Mouse (Mus musculus): ENCODE measurements around the gene Npcd. TPM values are rescaled to one million over a fixed set of nuclear protein-coding genes. Genes with fewer than 3 reads are reported as not detected.
A peak's percentile ranks its signal among the peaks of the same experiment; 100 is the strongest.
"Not testable (repeated sequence)": the region's sequence is repeated elsewhere in the genome, so short reads cannot be mapped to it uniquely, and the experiment has no call there.

Gene Npcd
- polyA plus RNA-seq, 1 experiment from 2014 or later = 2.1 TPM

DNA sequence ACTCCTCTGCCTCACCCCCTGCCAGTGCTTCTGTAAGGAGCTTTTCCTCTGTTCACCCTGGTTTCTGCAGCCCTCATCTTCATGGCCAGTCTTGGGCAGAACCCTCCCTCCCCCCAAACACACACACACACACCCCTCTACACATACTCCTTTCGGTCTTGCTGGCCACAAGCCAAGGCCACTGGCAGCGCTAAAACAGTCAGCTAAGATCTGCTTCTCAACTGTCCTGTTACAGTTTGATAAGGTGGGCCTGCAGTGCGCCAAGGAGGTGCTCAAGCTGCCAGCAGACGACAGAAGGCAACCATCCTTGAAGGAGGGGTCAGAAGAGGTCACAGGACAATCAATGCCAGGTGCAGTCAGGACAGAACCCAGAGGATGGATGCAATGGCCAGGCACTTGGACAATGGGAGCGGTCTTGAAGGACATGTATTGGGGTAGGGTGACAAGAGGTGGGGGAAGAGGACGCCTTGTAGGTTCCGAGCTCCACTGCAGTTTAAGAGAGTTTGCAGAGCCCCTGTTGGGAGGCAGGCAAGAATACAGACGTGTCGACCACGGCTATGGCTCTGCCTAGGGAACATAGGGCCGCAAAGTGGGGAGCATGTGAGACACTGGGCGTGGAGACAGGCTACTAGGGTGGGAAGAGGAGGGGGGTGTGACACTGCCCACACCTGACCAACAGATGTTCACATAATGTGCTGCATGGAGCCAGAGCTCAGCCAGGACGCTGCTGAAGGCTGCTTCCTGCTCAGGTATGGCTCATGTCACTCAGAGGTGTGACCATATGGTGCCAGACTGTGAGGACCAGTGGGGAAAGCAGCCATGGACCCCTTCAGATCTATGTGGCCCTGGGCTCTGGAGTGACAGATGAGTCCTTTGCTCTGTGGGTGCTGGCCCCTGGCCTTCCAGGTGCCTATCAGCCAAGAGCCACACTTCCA lies 11.5 kb downstream of the Npcd start:
- no peak for TF ChIP-seq CTCF (IDR thresholded peaks at IDR 0.05)
- in situ Hi-C loops (cut with MboI; ENCODE audit: low pct_unique_long_range_greater_than_20kb) = no loop called here
- no peak for ATAC-seq

DNA sequence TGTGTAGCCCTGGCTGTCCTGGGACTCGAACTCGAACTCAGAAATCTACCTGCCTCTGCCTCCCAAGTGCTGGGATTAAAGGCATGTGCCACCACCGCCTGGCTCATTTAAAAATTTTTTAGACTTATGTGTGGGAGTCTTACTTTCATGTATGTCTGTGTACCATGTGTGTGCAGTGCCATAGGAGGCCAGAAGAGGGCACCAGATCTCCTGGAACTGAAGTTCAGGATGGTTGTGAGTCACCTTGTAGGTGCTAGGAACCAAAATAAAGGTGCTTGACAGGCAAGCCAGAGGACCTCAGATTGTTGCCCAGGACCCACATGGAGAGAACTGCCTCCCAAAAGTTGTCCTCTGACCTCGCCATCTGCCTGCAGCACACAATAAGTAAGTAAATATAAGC lies 15.7 kb downstream of the Npcd start:
- in situ Hi-C loops (cut with MboI; ENCODE audit: low pct_unique_long_range_greater_than_20kb) = no loop called here
- ChIA-PET CTCF (no interaction called here), POLR2A (no interaction called here)
- ATAC-seq (no peak), DNase-seq (ENCODE audit: low read depth, low spot score) (no peak)
- no peaks in the 10 kb centered on the region for H3K27me3 ChIP-seq
- no peak for TF ChIP-seq CTCF (IDR thresholded peaks at IDR 0.05)

More for the DNA sequence above, 11.5 kb downstream of the Npcd start:
- no peak for DNase-seq (ENCODE audit: low read depth, low spot score)
- no peaks in the 10 kb centered on the region for H3K27me3 ChIP-seq
- CTCF ChIA-PET = interaction anchor here (1.5 kb wide), 1 partner anchor 9 kb away, joined by 5 read pairs; no protein-coding TSS in a partner anchor
- POLR2A ChIA-PET = no interaction called here

DNA sequence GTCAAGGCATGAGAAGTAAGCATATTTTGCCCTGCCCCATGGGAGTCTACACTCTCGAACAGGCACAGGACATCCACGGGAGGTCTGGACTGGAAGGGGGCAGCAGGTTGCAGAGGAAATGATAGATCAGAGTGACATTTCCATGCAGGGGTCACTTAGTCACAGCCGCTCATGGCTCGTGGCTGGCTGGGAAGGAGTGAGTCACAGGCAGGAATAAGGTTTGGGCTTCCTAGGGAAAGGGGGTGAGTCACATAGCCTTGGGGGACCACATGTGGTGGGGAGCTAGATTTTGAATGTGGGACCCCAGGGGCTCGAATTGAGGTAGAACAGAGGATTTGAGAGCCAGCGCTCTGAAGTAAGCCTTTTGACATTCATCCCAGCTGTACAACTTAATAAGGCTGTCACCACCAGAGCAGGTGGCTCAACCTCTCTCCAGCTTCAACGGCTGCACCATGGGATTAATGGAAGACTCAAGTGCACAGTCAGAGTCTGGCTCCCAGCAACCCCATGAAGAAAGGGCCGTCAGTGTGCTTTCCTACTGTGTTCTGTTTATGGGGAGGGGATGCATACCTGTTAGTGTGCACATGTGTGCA lies 20.3 kb downstream of the Npcd start:
- TF ChIP-seq CTCF (IDR thresholded peaks at IDR 0.05) = no peak
- ChIA-PET CTCF (interaction anchor here (1.3 to 3.1 kb wide), 2 partner anchors 11 to 18 kb away, joined by 3 to 17 read pairs; no protein-coding TSS in a partner anchor), POLR2A (no interaction called here)
- peak; percentile 54 for DNase-seq (ENCODE audit: low read depth, low spot score)
- peaks cover 14% of the 10 kb centered on the region for H3K27me3 ChIP-seq
- in situ Hi-C loops (cut with MboI; ENCODE audit: low pct_unique_long_range_greater_than_20kb) = no loop called here
- ATAC-seq = no peak

DNA sequence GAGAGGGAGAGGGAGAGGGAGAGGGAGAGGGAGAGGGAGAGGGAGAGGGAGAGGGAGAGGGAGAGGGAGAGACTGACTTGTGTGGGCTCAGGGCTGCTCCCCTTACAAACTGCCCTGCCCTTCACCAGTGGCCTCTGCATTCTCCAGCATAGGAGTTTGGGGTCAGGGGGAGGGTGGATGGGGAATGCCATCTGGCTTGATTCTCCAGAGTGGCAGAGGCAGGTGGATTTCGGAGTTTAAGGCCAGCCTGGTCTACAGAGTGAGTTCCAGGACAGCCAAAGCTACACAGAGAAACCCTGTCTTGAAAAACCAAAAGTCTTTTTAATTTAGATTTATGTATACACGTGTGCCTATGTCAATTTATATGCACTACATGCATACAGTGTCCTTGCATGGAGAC lies 21.2 kb downstream of the Npcd start:
- ATAC-seq; POLR2A ChIA-PET; in situ Hi-C loops (cut with MboI; ENCODE audit: low pct_unique_long_range_greater_than_20kb); DNase-seq (ENCODE audit: low read depth, low spot score): not testable (repeated sequence)
- H3K27me3 ChIP-seq = peaks cover 15% of the 10 kb centered on the region
- CTCF ChIA-PET = interaction anchor here (1.3 kb wide), 1 partner anchor 12 kb away, joined by 3 read pairs; no protein-coding TSS in a partner anchor

DNA sequence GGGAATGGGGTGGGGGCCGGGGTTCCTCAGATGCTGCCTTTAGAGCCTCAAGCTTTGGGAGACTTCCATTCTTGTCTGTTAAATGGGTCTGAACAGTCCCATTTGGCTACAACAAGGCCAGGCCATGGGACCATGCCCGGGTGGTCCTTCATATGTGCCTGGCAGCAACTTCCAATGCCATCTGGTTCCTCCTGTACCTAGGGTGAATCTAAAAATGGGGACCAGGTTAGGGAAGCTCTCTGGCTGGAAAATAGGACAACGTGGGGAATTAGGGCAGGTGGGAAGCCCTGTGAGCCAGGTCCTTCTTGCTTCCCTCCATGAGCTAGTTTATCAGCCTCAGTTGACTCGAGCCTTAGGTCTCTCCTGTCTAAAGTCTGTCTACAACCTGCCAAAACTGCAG lies 23.0 kb downstream of the Npcd start:
- DNase-seq (ENCODE audit: low read depth, low spot score) (no peak), ATAC-seq (no peak)
- H3K27me3 ChIP-seq = peaks cover 20% of the 10 kb centered on the region
- POLR2A ChIA-PET = no interaction called here
- CTCF ChIA-PET = interaction anchor here (1.9 kb wide), 1 partner anchor 58 kb away, joined by 5 read pairs; no protein-coding TSS in a partner anchor
- in situ Hi-C loops (cut with MboI; ENCODE audit: low pct_unique_long_range_greater_than_20kb) = no loop called here
- TF ChIP-seq CTCF (IDR thresholded peaks at IDR 0.05) = no peak

DNA sequence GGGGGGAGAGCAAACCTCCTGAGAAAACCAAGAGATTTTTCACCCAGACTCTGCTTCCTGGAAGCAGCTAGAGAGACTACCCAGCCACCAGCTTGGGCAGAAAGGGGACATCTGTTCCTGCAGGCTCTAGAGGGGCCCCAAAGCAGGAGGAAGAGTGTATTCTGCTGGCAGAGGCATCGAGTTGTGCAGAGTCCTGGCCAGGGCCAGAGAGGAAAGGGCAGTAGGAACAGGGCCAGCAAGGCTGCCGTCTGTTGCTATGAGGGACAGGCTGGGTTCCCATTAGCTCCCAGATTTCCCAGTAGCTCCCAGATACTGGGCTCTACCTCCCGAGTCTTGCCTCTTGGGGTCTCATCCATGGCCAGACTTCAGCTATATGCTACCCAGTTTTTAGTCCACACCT lies 24.0 kb downstream of the Npcd start:
- TF ChIP-seq CTCF (IDR thresholded peaks at IDR 0.05) = no peak
- no peak for DNase-seq (ENCODE audit: low read depth, low spot score)
- in situ Hi-C loops (cut with MboI; ENCODE audit: low pct_unique_long_range_greater_than_20kb) = no loop called here
- POLR2A ChIA-PET = interaction anchor here (0.6 kb wide), 1 partner anchor 56 kb away, joined by 5 read pairs; no protein-coding TSS in a partner anchor
- CTCF ChIA-PET = no interaction called here
- H3K27me3 ChIP-seq = peaks cover 25% of the 10 kb centered on the region
- ATAC-seq = no peak

DNA sequence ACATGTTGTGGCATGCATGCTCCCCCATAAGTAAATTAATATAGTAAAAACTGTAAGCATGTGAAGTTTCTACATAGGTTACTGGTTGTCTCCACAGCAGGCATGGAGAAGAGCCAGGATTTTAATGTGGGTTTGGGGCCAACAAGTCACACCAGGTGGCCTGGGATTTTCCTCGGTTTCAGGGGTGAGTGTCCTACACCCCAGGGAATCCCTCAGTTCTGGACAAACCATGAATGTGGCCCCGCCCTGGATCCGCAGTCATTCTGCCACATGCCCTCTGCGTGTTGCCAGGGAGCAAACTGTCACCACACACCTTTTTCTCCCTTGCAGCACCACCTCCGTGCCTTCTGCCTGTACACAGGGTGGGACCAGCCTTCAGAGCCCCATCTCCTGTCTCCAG lies 25.4 kb downstream of the Npcd start:
- in situ Hi-C loops (cut with MboI; ENCODE audit: low pct_unique_long_range_greater_than_20kb) = no loop called here
- no peak for DNase-seq (ENCODE audit: low read depth, low spot score)
- no peak for ATAC-seq
- no peak for TF ChIP-seq CTCF (IDR thresholded peaks at IDR 0.05)
- ChIA-PET CTCF (no interaction called here), POLR2A (no interaction called here)
- peaks cover 30% of the 10 kb centered on the region for H3K27me3 ChIP-seq

DNA sequence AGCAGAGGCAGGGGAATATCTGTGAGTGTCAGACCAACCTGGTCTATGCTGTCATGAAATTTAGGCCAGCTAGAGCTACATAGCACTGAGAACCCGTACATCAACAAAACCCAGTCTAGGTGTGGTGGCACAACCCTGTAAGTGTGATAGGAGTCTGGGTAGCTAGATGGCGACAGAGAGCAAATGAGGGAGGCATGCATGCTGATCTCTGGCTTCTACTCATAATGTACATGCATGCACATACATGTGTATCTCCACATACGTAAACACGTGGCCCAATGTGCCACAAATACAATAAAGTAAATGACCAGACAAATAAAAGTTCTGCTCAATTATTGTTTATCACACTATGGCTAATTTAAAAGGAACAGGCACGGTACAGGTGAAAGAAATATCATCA lies 25.9 kb downstream of the Npcd start:
- ATAC-seq (no peak), DNase-seq (ENCODE audit: low read depth, low spot score) (no peak)
- ChIA-PET CTCF (no interaction called here), POLR2A (no interaction called here)
- peaks cover 36% of the 10 kb centered on the region for H3K27me3 ChIP-seq
- in situ Hi-C loops (cut with MboI; ENCODE audit: low pct_unique_long_range_greater_than_20kb) = no loop called here
- no peak for TF ChIP-seq CTCF (IDR thresholded peaks at IDR 0.05)

DNA sequence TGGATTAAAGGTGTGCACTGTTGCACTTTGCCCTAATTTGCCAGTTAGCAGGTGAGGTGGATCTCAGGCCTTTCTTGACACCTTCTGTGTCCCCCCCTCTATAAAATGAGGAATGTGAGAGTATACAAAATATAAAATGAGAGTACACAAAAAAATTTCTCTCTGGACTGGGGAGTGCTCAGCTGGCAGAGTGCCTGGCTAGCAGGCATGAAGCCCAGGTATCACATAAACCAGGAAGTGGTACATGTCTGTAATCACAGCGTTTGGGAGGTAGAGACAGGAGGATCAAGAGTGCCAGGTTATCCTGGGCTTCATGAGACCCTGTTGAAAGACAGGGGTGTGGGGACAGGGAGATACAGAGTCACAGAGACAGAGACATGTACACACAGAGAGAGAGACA lies 27.0 kb downstream of the Npcd start:
- DNase-seq (ENCODE audit: low read depth, low spot score) = no peak
- ChIA-PET CTCF (no interaction called here), POLR2A (interaction anchor here (0.7 kb wide), 1 partner anchor 1571 kb away, joined by 3 read pairs; no protein-coding TSS in a partner anchor)
- no peak for ATAC-seq
- TF ChIP-seq CTCF (IDR thresholded peaks at IDR 0.05) = no peak
- peaks cover 38% of the 10 kb centered on the region for H3K27me3 ChIP-seq
- in situ Hi-C loops (cut with MboI; ENCODE audit: low pct_unique_long_range_greater_than_20kb) = no loop called here

DNA sequence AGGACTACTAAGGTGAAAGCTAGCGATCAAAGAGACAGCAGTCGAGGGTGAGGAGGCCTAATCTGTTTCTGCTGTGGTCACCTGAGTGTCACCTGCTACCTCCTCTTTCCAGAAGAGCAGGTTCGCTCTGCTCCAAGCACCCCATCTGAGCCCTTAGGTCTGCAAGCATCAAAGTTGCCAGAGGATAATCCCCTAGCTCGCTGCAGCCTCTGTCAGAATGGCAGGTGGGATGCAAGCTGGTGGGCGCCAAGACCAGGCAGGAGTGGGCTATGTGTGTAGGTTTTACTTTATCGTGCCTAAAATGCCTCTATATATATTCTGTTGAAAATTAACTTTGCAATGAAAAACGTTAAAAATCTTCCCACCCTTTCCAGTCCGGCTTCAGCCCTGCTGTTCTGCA lies 28.8 kb downstream of the Npcd start:
- ATAC-seq (no peak), DNase-seq (ENCODE audit: low read depth, low spot score) (no peak)
- peaks cover 37% of the 10 kb centered on the region for H3K27me3 ChIP-seq
- in situ Hi-C loops (cut with MboI; ENCODE audit: low pct_unique_long_range_greater_than_20kb) = no loop called here
- CTCF ChIA-PET = no interaction called here
- POLR2A ChIA-PET = no interaction called here
- no peak for TF ChIP-seq CTCF (IDR thresholded peaks at IDR 0.05)

Data from Patski (cell line).